Mouse (Mus musculus) thymus, adult 2 months (tissue): ENCODE results near the gene Wwtr1.

ENCODE experiments used
- CTCF ChIP-seq: fragments of 200-500 bp; IDR thresholded peaks from 2 replicates; pipeline ENCODE4 v1.5.1; 2012; ENCODE audit warnings: mild to moderate bottlenecking, control low read depth, low read length, moderate library complexity, borderline replicate concordance; ENCODE audit not compliant: control insufficient read depth, poor library complexity, insufficient read depth; ENCODE audit errors: extremely low read depth
- POLR2A ChIP-seq: fragments of 200-500 bp; IDR thresholded peaks from 2 replicates; pipeline ENCODE4 v1.6.1; 2012; ENCODE audit warnings: mild to moderate bottlenecking, low read length, control low read depth, moderate library complexity; ENCODE audit not compliant: control insufficient read depth, poor library complexity, insufficient read depth; ENCODE audit errors: extremely low read depth

DNA sequence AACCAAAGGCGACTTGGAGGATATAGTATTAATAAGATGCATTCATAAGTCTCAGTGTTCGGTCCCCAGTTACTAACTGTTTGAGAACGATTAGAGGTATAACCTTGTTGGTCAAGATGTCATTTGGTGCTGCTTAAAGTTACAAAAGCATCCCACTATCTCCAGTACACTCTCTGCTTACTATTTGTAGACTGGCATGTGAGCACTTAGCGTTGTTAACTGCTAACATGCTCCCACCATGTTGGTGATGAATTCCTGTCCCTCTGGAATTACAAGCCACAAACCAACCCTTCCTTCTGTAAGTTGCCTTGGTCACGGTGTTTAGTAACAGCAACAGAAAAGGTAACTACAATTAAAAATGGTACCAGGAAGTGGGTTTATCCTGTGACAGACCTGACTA is 52.6 kb downstream of the Wwtr1 start:
- TF ChIP-seq CTCF = no peak
- no peak for TF ChIP-seq POLR2A
